Mouse (Mus musculus) spleen, adult 10 weeks (tissue): ENCODE data around the gene 1700049E17Rik1. TPM values are rescaled to one million over a fixed set of nuclear protein-coding genes. Genes with fewer than 3 reads are reported as not detected.

Experiments used
- polyA plus RNA-seq: library from polyadenylated mRNA; stranded (reverse); fragments of 350-450 nt; fragmentation: Illumina TruSeq; extraction: RNeasy Lipid Tissue Mini Kit (QIAGEN cat#74804); gene quantifications from one replicate; pipeline ENCODE4 v1.2.3, GENCODE M21; 2015; ENCODE audit warnings: low replicate concordance; ENCODE audit not compliant: insufficient read depth

Gene 1700049E17Rik1
- not detected for polyA plus RNA-seq

DNA sequence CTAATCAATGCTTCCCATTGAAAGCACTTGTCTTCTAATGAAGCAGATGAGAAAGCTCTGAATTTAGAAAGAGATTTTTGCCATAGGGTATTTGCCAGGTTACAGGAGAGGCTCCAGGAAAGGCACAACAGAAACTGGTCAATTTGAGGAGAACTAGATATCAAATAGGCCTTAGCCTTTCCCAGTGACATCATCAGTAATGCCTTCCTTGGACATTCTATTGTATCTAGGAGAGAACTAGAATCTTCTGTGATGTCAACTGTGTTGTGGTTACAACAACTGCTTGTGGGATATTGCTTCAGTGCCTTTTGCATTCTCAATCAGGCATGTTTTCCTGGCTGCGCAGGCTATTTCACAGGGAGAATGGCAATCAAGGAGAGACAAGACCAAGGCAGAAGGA lies at the start of gene 1700049E17Rik1:
Gene 1700049E17Rik1, plus strand, starts transcription at position 301 of the 400 bp plus-strand sequence.

DNA sequence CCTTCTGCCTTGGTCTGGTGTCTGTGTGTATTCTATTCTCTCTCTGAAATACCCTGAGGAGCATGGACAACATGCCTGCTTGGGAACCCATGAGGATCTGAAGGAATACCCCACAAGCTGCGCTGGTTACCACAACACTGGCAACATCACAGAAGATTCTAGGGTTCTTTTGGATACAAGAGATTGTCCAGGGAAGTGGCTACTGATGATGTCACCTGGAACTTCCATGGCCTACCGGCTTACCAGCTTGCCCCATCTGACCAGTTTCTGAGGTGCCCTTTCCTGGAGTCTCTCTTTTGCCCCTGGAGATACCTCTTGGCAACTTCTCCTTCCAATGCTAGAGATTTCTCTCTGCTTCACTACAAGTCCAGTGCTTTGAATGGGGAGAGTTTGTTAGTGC lies 17.6 kb upstream of the 1700049E17Rik1 start, which contains the start of gene Gm7980:
Gene Gm7980, minus strand, starts transcription at position 101 of the 400 bp plus-strand sequence.

DNA sequence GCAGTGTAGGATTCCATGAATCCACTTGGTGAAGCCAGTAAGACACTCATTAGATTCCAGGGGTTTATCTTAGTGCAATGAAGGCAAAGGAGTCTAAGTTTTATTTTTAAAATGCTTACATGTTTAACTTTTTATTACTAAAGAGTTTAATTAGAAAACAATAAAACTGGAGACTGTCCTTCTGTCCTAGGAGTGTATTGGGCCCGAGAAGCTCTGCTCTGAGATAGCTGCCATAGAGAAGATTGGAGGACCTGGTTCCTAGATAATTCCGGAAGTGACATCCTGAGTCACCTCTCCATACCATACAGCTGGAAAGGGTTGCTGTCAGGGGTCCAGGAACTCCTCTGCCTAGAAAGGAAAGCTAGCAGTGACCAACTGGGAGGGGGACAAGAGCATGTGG lies 18.9 kb downstream of the 1700049E17Rik1 start, which contains the start of gene 1700024B05Rik:
Gene 1700024B05Rik, plus strand, starts transcription at position 301 of the 400 bp plus-strand sequence.

DNA sequence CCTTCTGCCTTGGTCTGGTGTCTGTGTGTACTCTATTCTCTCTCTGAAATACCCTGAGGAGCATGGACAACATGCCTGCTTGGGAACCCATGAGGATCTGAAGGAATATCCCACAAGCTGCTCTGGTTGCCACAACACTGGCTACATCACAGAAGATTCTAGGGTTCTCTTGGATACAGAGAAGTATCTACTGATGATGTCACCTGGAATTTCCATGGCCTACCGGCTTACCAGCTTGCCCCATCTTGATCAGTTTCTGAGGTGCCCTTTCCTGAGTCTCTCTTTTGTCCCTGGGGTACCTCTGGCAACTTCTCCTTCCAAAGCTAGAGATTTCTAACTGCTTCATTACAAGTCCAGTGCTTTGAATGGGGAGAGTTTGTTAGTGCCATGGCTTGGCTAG lies 43.1 kb downstream of the 1700049E17Rik1 start, which contains the start of gene Gm6401:
Gene Gm6401, minus strand, starts transcription at position 101 of the 400 bp plus-strand sequence.

Other genes starting within 250 kb of the 1700049E17Rik1 start
- gene Gm8068, start 223.1 kb upstream of the 1700049E17Rik1 start, polyA plus RNA-seq, result not detected
- gene Gm7929, start 174.3 kb upstream of the 1700049E17Rik1 start, polyA plus RNA-seq, result not detected
- not detected for gene Gm47189, start 152.5 kb upstream of the 1700049E17Rik1 start, polyA plus RNA-seq
- not detected for gene Gm7980, start 17.7 kb upstream of the 1700049E17Rik1 start, polyA plus RNA-seq
- not detected for gene 1700024B05Rik, start 19.0 kb downstream of the 1700049E17Rik1 start, polyA plus RNA-seq
- not detected for gene Gm6401, start 43.0 kb downstream of the 1700049E17Rik1 start, polyA plus RNA-seq
- not detected for gene Gm3543, start 58.4 kb downstream of the 1700049E17Rik1 start, polyA plus RNA-seq
- not detected for gene Gm7951, start 192.4 kb downstream of the 1700049E17Rik1 start, polyA plus RNA-seq
- not detected for gene Gm17027, start 237.7 kb downstream of the 1700049E17Rik1 start, polyA plus RNA-seq